ENCODE assay signal across 6 mouse cellular contexts in the genomic region with DNA sequence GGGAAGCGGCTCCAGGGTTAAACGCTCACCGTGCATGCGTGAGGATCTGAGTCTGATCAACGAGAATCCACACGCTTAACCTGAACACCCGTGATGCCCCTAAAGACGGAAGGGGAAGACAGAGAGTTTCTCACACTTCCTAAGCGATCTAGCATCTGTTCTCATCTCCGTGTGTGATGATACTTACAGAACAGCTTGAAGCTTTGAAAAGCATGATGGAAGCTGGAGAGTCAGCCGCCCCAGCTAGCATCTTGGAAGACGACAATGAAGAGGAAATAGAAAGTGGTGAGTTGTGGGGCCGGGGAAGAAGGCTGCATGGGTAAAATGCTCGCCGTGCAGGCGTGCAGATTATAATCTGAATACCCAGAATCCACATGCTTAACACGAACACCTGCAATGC.
A peak's percentile ranks its signal among the peaks of the same experiment; 100 is the strongest.
DNase-seq lines count a peak whose midpoint lies in the region.

No protein-coding gene starts in this region.

- peak; percentile 28 to 36 for DNase-seq in frontal cortex, postnatal 36 days (ENCODE audit: low spot score in 2 of 2)
- no peak for DNase-seq in frontal cortex, postnatal 10 days (ENCODE audit: low spot score in 2 of 2)
- peak; percentile 12 for DNase-seq in layer of hippocampus, adult 9-11 months
- no peak for DNase-seq in layer of hippocampus, adult 11-12 months (ENCODE audit: low spot score)
- DNase-seq in brain, adult 2 months (ENCODE audit: low read depth, low spot score) = peak; percentile 49
- no peak for DNase-seq in embryo, embryonic 10 days (ENCODE audit: low spot score)

Comparison
In these comparisons a context has a peak if more than half of its experiments do, and no peak if none do; other contexts are left out.
1. DNase-seq: peak in frontal cortex, postnatal 36 days (2 of 2), layer of hippocampus, adult 9-11 months (single experiment) and brain, adult 2 months (single experiment); none in frontal cortex, postnatal 10 days (0 of 2), layer of hippocampus, adult 11-12 months (single experiment) and embryo, embryonic 10 days (single experiment).